Mouse (Mus musculus): ENCODE measurements around the gene Rad23b.

- TF ChIP-seq CTCF (IDR thresholded peaks at IDR 0.05; ENCODE audit: insufficient read depth, low read depth, low read length) (no peak), POLR2A (IDR thresholded peaks at IDR 0.05; ENCODE audit: insufficient read depth, low read depth, low read length) (no peak)
Measured at GRCm38 (mm10) chr4:55355845-55356244, 6.0 kb downstream of the Rad23b start.
